Mouse (Mus musculus) kidney, postnatal 0 days (tissue): ENCODE results near the gene Cpa5. TPM values are rescaled to one million over a fixed set of nuclear protein-coding genes. Genes with fewer than 3 reads are reported as not detected.

Experiments
- ATAC-seq: fragments of 200-750 bp; cut with Nextera tagmentation; replicated peaks from 2 replicates; pipeline ENCODE4 v1.8.0; 2017; ENCODE audit warnings: low read depth, moderate number of reproducible peaks, moderate TSS enrichment, moderate library complexity; ENCODE audit not compliant: low FRiP score
- DNase-seq: peaks from one replicate; pipeline ENCODE4 v3.0.0-alpha.2; 2016; ENCODE audit warnings: low spot score
- H3K27ac ChIP-seq: fragments of 300-500 bp; sonication (generic); 2 replicates; pipeline ENCODE4 v1.5.1; 2014; ENCODE audit warnings: mild to moderate bottlenecking
- H3K27me3 ChIP-seq: fragments of 300-500 bp; sonication (generic); 2 replicates; pipeline ENCODE4 v1.6.1; 2014; ENCODE audit warnings: low read length, mixed read lengths; ENCODE audit not compliant: insufficient read depth
- H3K36me3 ChIP-seq: fragments of 300-500 bp; sonication (generic); 2 replicates; pipeline ENCODE4 v1.6.1; 2014; ENCODE audit warnings: low read length, mixed read lengths; ENCODE audit not compliant: insufficient read depth
- H3K4me1 ChIP-seq: fragments of 300-500 bp; sonication (generic); replicated peaks from 2 replicates; pipeline ENCODE4 v1.6.1; 2014; ENCODE audit warnings: antibody characterized with exemption, low read length, mixed read lengths; ENCODE audit not compliant: insufficient read depth
- H3K4me2 ChIP-seq: fragments of 300-500 bp; sonication (generic); 2 replicates; pipeline ENCODE4 v1.6.1; 2014; ENCODE audit warnings: mild to moderate bottlenecking, low read length, moderate library complexity, mixed read lengths
- H3K4me3 ChIP-seq: fragments of 300-500 bp; sonication (generic); replicated peaks from 2 replicates; pipeline ENCODE4 v1.5.1; 2014; ENCODE audit warnings: low read depth, low read length
- H3K9ac ChIP-seq: fragments of 300-500 bp; sonication (generic); 2 replicates; pipeline ENCODE4 v1.6.1; 2014; ENCODE audit warnings: low read depth, low read length
- H3K9me3 ChIP-seq: fragments of 300-500 bp; sonication (generic); replicated peaks from 2 replicates; pipeline ENCODE4 v1.6.1; 2016; ENCODE audit warnings: low read length, inconsistent platforms, mixed read lengths
- CTCF ChIP-seq: IDR thresholded peaks from 2 replicates; pipeline ENCODE4 v1.5.1; 2016; ENCODE audit warnings: antibody characterized with exemption, low read depth, mild to moderate bottlenecking, moderate library complexity
- WGBS: fragments of 180-500 bp; shearing (Covaris S2); extraction: QIAGEN DNeasy Blood & Tissue Kit; methylation state at CpG from one replicate; pipeline ENCODE4 v1.1.7; 2014; 5-methylcytosine and 5-hydroxymethylcytosine counted together
- polyA plus RNA-seq: library from polyadenylated mRNA; unstranded; fragments of >200 nt; fragmentation: Nextera tagmentation; extraction: Ambion mirVana; gene quantifications from 2 replicates; pipeline ENCODE4 v1.2.1, GENCODE M21; 2015

The Cpa5 gene
- polyA plus RNA-seq, 1 experiment from 2014 or later = 0.28 TPM

GRCm38 (mm10) chr6:30636186-30636842 is 25.5 kb downstream of the Cpa5 start:
- ATAC-seq (0 out of 2 replicates have a peak, but pooled peaks have one; percentile 33), DNase-seq (peak; percentile 63)
- Histone ChIP-seq H3K4me1 (peaks cover 18% of the 10 kb centered on the region), H3K4me2 (no peak overlapping the region), H3K27me3 (no peaks in the 10 kb centered on the region), H3K9ac (no peak overlapping the region), H3K9me3 (no peaks in the 10 kb centered on the region), H3K27ac (peak overlapping the region; percentile 84), H3K4me3 (no peak overlapping the region), H3K36me3 (no peaks in the 10 kb centered on the region)
- no peak for TF ChIP-seq CTCF
- 29% methylated on average over 4 of the region's 4 CpGs for WGBS

- H3K9ac ChIP-seq = no peak within 1 kb of the TSS
- 65% methylated on average over 5 of the region's 5 CpGs for WGBS
- no peak within 1 kb of the TSS for H3K4me3 ChIP-seq
- H3K9me3 ChIP-seq = no peaks in the 10 kb centered on the region
- H3K4me2 ChIP-seq = no peak within 1 kb of the TSS
- H3K27me3 ChIP-seq = no peaks in the 10 kb centered on the region
- H3K27ac ChIP-seq = no peak within 1 kb of the TSS
- H3K4me1 ChIP-seq = peaks cover 20% of the 10 kb centered on the region
- DNase-seq = no peak
- H3K36me3 ChIP-seq = no peaks in the 10 kb centered on the region
- ATAC-seq = no peak
- no peak for TF ChIP-seq CTCF
Measured at GRCm38 (mm10) chr6:30638674-30639268, 28.0 kb downstream of the Cpa5 start, which contains the start of gene Cpa1. Gene Cpa1, plus strand, starts transcription at chr6:30639218.

DNA sequence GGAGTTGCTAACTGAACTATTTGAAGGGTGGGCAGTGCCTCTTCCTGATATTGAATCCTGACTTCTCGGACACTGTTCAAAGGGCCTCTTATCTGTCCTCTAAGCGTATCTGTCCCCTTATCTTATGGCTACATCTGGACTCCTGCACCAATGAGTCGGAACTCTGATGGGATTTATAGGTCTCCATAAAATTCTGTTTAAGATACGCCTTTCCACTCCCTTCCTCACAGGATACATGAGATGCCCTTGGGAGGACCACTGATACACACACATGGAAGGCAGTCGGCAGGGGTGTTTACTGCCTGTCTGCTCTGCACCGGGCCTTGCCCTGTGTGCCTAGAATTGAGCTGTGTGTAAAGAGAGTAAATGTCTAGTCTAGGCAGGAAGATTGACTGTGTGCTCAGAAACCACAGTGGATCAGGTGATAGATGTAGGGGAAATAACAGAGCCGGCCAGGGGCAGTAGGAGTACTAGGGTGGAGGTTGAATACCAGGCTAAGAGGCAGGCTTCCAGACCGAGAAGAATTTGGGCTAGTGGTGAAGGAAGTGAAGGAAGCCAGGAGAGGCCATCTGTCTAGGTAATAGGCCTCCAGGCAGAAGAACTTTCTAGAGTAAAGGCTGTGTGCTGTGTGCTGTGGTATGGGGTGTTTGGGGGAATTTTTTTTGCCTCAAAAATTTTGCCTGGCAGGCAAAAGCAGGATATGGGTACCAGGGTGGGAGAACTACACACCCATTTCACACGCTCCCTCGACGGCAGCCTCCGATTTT is 33.1 kb downstream of the Cpa5 start:
- Histone ChIP-seq H3K9me3 (no peaks in the 10 kb centered on the region), H3K4me1 (0 out of 2 replicates have a peak, but pooled peaks cover 3% of the 10 kb centered on the region), H3K27me3 (no peaks in the 10 kb centered on the region), H3K4me3 (no peak overlapping the region), H3K36me3 (no peaks in the 10 kb centered on the region), H3K4me2 (no peak overlapping the region), H3K27ac (no peak overlapping the region), H3K9ac (no peak overlapping the region)
- DNase-seq (peak; percentile 72), ATAC-seq (0 out of 2 replicates have a peak, but pooled peaks have one; percentile 33)
- 36% methylated on average over 12 of the region's 12 CpGs for WGBS
- no peak for TF ChIP-seq CTCF

DNA sequence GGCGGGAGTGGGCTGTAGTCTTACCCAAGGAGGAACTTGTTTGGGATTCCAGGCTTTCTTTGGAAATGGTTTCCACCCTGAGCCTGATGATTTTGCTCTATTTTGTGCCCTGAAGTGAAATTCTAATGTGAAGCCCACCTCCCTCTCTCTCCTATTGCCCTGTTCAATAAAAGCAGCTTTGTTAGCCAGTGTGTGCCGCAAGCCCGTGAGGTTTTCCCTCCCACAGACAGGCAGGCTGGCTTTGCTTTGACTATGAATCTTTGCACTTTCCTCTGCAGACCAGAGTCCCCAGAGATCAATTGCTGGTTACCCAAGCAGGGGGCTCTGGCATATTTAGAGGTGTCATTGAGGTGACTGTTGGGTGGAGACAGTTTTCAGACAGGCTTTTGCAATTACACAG is 33.7 kb downstream of the Cpa5 start:
- Histone ChIP-seq H3K36me3 (no peaks in the 10 kb centered on the region), H3K9me3 (no peaks in the 10 kb centered on the region), H3K27ac (no peak overlapping the region), H3K4me3 (no peak overlapping the region), H3K4me1 (0 out of 2 replicates have a peak, but pooled peaks cover 3% of the 10 kb centered on the region), H3K9ac (no peak overlapping the region), H3K27me3 (no peaks in the 10 kb centered on the region), H3K4me2 (no peak overlapping the region)
- DNase-seq = no peak
- TF ChIP-seq CTCF = no peak
- 62% methylated on average over 3 of the region's 3 CpGs for WGBS
- ATAC-seq = no peak

- DNase-seq (no peak), ATAC-seq (no peak)
- Histone ChIP-seq H3K36me3 (no peaks in the 10 kb centered on the region), H3K27ac (no peak overlapping the region), H3K9ac (no peak overlapping the region), H3K9me3 (no peaks in the 10 kb centered on the region), H3K4me2 (no peak overlapping the region), H3K4me1 (0 out of 2 replicates have a peak, but pooled peaks cover 3% of the 10 kb centered on the region), H3K4me3 (no peak overlapping the region), H3K27me3 (no peaks in the 10 kb centered on the region)
- no peak for TF ChIP-seq CTCF
- 80% methylated on average over 6 of the region's 6 CpGs for WGBS
Measured at GRCm38 (mm10) chr6:30645379-30645778, 34.6 kb downstream of the Cpa5 start.

GRCm38 (mm10) chr6:30649651-30650296 is 39.0 kb downstream of the Cpa5 start:
- WGBS = 73% methylated on average over 11 of the region's 11 CpGs
- H3K27ac ChIP-seq = no peak overlapping the region

More at GRCm38 (mm10) chr6:30649651-30650296, 39.0 kb downstream of the Cpa5 start:
- Histone ChIP-seq H3K27me3 (no peaks in the 10 kb centered on the region), H3K9ac (no peak overlapping the region), H3K4me2 (no peak overlapping the region), H3K4me3 (no peak overlapping the region), H3K9me3 (no peaks in the 10 kb centered on the region), H3K4me1 (peaks cover 11% of the 10 kb centered on the region), H3K36me3 (no peaks in the 10 kb centered on the region)
- DNase-seq = no peak
- TF ChIP-seq CTCF = no peak
- no peak for ATAC-seq
